Mouse (Mus musculus) spleen, embryonic (tissue): ENCODE data around the gene Psmc1.

ENCODE experiments used
- CTCF ChIA-PET: fragments of 350-600 bp; sonication (Branson Sonifier 250); formaldehyde crosslinking; loops from one replicate; lab custom pipeline; 2022; lab: Charles Lee

Psmc1 gene

DNA sequence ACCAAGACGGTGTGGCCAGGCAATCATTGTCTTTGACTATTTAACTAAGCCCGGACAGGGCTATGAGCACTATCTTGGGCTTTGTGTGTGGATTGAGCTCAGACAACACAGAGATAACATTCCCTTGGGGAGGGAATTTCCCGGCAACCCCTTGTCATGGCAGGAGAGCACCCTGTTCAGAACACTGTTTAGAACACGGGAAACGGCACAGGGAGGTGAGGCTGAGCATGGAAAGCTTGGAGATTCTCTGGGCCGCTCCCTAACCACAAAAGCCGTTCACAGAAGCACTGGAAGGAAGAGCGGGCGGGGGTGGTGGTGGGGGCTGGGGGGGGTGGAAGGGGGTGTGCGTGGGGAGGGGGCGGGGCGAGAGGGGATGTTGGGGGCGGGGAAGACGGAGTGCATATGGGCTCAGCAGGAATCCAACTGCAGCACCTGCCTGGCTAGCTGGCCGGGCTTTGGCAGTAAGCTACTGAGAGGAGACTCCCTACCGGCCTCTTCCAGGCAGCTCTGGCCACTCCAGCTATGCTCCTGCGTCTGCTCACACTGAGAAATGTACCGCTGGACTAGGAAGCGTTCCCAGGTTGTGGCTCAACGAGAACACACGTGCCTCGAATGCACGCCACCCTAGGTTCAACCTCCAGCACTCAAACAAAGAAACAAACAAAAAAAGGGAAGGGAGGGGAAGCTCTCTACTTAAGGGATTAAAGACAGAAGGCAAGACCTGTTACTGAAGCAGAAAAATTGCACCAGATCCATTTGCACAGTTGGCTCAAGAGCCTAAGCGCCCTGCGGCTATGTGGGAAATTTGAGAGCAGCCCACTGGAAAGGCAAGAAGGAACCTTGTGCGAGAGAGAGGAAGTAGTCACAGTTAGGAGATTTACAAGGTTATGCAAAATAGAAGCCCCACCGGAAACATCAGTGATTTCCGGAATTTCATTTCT, 58.2 kb downstream of the Psmc1 start:
- CTCF ChIA-PET = interaction anchor here (0.7 to 1.0 kb wide), 3 partner anchors 19 to 386 kb away, joined by 3 to 12 read pairs (median 3); no protein-coding TSS in a partner anchor

GRCm38 (mm10) chr12:100172481-100172880, 62.5 kb downstream of the Psmc1 start:
- CTCF ChIA-PET = interaction anchor here (0.8 kb wide), 1 partner anchor 12 kb away, joined by 6 read pairs; no protein-coding TSS in a partner anchor
